Mouse (Mus musculus) right cerebral cortex, adult 18-20 months (tissue): ENCODE data around the gene Krt13.

Experiments used
- DNase-seq: peaks from one replicate; pipeline ENCODE4 v3.0.0; 2022; ENCODE audit warnings: mixed read lengths

The Krt13 gene

GRCm38 (mm10) chr11:100121466-100121865, at the start of gene Krt13:
Gene Krt13 (minus strand): TSS chr11:100121566.
- no peak for DNase-seq

- DNase-seq: peak; percentile 71
These were observed 47.7 kb upstream of the Krt13 start for GRCm38 (mm10) chr11:100168765-100169762.

GRCm38 (mm10) chr11:100168071-100168470, 46.7 kb upstream of the Krt13 start:
- DNase-seq: no peak

DNA sequence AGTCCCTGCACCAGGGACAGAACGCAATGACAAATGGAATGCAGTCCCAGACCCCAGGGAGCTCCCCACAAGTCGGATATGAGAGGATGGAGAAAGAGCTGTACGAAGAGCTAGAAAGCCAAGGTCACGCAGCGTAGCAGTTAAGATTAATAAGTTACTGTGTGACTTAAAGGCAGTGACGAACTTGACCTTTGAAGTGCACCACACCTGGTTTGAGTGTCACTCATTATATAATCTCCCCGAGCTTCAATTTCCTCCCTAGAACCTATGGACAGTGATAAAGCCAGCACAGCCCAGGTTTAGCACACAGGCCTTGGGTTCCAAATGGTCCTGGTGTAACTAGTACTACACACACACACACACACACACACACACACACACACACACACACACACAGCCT, 43.0 kb upstream of the Krt13 start:
- DNase-seq: no peak

GRCm38 (mm10) chr11:100157908-100158477, 36.6 kb upstream of the Krt13 start:
- no peak for DNase-seq

DNA sequence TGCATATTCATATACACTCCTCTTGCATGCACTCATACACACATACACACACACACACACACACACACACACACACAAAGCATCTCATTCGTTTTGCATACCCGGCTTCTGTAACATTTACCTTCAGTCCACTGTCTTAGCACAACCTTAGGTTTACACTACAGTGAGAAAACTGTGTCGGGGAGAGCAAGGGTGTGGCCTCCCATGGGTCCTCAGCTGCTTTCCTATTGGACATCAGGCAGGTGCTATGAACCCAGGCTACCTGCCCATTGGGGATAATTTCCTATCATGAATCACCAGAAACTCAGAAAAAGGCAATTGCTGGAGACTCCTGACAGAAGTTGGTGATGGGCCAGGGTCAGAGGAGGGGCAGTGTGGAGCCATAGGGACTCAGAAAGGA, 36.0 kb upstream of the Krt13 start:
- no peak for DNase-seq

GRCm38 (mm10) chr11:100155497-100156255, 34.3 kb upstream of the Krt13 start:
- no peak for DNase-seq

DNA sequence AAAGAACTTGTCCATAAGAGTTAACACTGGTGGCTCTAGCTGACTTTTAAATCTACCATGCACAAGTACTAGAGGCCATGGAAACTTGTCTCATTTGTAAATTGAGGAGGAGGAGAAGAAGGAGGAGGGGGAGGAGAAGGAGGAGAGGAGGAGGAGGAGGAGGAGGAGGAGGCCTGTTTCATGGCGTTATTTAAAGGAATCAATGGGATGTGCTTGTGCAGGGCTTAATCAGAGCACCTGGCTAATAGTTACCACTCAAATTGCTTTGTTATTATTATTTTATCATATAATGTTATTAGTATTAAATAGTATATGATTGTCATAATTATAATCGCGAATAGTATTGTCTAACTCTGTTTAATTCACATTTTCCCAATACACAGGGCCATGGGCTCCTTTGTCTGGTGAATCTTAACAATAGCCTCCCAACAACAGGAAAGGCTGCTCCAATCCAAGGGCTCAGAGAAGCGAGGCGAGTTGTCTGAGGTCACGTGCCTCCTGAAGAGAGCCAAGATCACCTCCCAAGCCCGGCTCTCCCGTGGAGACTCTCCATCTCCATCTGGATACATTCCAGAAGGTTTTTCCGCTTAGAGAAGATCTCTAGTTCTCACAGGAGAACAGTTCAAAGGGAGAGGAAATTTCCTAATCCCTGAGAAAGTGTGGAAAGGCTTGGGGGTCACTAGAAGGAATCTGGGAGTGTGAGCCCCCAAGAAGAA, 27.4 kb upstream of the Krt13 start, which contains the start of gene Krt19:
Krt19 (minus strand) TSS at position 51 of the 716 bp plus-strand sequence.
- no peak for DNase-seq

DNA sequence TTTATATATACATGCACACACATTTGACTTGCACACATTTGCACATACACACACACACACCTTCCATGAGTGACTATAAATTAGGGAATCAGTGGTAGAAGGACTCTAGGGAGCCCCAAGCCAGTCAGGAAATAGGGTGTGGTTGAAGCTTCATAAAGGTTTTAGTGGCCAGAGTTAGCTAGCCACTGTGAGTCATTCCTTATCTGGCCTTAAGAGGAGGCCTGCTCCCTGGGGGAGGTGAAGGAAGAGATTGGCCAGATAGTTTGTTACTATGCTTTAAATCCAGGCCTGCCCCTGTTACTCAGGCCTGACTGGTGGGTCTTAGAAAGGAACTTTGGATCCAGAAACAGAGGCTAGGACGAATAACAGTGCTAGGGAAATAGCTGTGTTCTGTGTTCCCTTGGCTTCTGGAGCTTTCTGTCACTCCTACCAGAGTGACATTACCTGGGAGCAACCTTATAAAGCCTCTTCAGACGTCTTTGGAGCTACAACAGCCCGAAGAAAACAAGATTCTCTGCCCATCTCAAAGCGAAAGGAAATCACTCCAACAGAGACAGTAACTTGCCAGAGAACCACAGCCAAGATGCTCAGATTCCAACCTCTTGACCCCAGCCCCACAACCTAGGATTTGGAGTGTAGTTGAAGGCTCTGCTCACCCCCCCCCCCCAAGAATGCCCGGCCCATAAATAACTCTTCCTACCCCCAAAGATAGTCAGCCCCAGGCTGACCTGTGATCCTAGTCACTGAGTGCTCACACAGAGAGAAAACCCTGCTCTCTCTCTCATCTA, 26.4 kb upstream of the Krt13 start:
- DNase-seq: no peak

DNA sequence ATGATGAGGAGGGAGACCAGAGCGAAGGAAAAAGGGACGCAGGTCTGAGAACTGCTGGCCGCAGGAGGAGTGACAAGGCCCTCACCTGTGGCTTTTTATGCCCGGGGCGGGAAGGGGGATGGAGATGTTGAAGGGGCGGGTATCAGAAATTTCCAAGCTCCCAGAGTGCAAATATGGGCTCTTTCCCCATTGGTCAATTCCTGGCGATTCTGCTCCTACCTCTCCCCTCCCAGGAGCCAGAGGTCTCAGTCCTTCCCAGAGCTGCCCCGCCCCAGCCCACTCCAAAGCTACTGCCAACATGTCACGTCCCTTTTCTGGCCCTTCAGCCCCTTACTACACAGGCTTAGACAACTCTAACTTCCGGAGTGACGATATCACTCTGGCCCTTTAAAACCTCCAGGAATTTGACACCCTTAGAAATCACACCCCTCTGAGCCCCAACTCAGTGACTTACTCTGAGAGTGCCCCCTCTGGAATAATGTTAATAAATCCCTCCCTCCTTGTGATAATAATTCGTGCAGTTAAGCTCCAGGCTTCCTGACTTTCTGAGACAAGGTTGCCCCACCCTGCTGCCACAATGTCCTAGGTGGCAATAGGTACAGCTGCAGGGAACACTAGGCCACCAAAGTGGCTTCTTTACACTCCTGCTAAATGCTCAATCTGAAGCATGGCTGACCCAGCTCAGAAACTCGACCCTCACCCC, 24.6 kb upstream of the Krt13 start:
- no peak for DNase-seq

- DNase-seq: no peak
These were observed 23.7 kb upstream of the Krt13 start for GRCm38 (mm10) chr11:100145104-100145503.

DNA sequence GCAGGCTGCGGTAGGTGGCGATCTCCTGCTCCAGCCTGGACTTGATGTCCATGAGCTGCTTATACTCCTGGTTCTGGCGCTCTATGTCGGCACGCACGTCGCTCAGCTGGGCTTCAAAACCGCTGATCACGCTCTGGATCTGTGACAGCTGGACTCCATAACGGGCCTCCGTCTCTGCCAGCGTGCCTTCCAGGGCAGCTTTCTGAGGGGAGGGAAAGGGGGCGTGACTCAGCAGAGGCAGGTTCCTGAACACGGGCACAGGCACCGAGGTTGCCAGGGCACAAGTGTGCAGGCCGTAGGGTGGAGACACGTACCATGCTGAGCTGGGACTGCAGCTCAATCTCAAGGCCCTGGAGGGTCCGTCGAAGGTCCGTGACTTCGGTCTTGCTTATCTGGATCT, 19.6 kb upstream of the Krt13 start:
- no peak for DNase-seq

GRCm38 (mm10) chr11:100139391-100139790, 18.0 kb upstream of the Krt13 start:
- DNase-seq: no peak

GRCm38 (mm10) chr11:100138809-100139208, 17.4 kb upstream of the Krt13 start:
- no peak for DNase-seq

DNA sequence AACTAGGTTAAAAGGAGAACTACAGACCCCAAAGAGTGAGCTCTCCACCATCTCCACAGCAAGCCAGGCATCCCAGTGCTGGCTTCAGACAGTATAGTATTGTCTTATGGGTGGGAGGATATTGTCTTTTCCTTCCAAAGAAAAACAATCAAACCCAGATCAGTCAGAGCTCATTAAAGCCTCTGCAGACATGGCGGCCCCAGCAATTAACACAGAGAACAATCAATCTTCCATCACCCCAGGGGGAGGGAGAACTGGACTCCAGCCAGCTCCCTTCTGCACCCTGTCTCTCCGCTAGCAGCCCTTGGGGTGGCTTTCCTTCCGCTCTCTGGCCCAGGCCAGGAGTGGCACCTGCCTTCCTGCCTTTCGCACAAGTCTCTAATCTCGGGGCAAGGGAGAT, 16.3 kb upstream of the Krt13 start:
- no peak for DNase-seq

DNA sequence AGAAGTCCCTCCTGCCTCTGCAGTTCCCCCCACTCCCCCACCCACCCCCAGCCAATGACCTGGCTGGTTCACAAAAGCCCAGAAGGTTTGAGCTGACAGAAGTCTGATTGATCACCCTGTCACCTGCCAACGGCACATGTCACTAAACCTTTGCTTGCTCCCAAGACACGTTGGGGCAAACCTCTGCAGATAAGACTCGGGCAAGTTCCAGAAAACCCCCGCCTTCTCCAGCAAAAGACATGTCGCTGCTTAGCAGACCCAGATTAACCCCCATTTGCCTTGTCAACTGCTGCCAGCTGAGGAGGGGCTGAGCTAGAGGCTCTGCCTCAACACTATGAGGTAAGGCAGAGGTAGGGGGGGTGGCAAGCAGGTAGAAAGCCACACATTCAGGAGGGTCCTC, 15.2 kb upstream of the Krt13 start:
- DNase-seq: no peak

DNA sequence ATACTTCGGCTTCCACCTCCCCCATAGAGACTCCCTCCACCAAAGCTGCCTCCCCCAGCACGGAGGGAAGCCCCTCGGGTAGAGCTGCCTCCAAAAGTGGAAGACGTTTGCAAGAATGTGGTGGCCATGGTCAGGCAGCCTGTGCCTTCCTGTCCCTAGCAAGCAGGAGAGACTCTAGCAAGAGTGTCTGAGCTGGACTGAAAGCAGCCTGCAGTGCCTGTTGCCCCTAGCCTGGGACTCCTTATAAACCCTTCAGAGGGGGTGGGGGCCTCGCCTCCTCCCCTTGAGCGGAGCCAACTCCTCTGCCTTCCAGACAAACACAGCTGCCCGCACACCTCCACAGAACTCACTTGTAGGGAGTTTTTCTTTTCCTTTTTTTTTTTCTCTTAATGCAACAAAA, 14.4 kb upstream of the Krt13 start, which contains the start of gene Krt15:
Krt15 (minus strand) TSS at position 198 of the 400 bp plus-strand sequence.
- no peak for DNase-seq

- no peak for DNase-seq
These were observed 3.5 kb upstream of the Krt13 start for GRCm38 (mm10) chr11:100124901-100125300.

DNA sequence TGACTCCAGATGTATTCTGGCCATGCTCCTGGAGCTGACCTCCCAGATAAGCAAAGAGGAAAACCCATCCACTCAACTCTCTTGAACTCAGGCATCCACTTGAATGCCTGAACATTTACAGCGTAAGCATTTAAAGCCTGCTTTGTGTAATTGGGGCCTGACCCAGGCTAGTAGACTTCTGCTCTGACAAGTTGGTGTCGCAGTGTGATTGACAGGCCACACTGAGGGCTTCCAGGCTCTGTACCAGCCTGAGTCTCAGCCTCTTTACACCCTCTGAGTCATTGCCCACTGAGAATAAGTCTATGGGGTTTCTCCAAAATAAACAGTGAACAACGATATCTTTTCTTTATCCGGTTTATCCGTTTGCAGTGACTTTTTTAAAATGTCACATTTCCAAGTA, 1.0 kb downstream of the Krt13 start:
- no peak for DNase-seq

DNA sequence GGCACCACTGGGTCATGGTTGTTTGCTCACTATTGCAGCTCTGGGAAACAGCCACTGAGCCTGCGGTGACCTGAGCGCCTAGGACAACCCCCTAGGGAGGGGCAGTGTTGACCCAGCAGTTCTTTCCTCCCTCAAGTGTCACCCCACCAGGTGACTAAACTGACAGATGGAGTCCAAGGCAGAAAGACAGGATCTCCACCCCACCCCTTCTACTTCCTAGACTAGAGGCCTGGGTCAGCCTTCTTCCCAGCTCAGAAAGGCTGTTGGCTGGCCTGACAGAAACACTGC, 7.7 kb downstream of the Krt13 start:
- no peak for DNase-seq
